Mouse (Mus musculus): Measurements from ENCODE around the gene Gm3424.
"Not testable (repeated sequence)": the region's sequence is repeated elsewhere in the genome, so short reads cannot be mapped to it uniquely, and the experiment has no call there.

Gene Gm3424

DNA sequence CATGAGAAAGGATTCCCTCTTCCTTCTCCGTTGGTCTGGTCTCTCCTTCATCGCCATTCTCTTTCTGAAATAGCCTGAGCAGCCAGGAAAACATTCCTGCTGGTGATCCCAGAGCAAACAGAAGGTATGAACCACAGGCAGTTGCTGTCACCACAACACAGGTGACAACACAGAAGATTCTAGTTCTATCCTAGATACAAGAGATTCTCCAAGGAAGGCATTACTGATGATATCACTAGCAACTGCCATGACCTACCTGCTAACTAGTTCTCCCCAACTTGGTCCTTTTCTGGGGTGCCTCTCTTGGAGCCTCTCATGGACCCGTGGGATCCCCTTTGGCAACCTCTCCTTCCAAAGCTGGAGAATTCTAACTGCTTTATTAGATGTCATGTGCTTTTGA, at the start of gene Gm3424:
TSS of gene Gm3424 (minus strand) at position 101 of the 400 bp plus-strand sequence.
- not testable (repeated sequence) for DNase-seq (ENCODE audit: low read depth, low spot score)

DNA sequence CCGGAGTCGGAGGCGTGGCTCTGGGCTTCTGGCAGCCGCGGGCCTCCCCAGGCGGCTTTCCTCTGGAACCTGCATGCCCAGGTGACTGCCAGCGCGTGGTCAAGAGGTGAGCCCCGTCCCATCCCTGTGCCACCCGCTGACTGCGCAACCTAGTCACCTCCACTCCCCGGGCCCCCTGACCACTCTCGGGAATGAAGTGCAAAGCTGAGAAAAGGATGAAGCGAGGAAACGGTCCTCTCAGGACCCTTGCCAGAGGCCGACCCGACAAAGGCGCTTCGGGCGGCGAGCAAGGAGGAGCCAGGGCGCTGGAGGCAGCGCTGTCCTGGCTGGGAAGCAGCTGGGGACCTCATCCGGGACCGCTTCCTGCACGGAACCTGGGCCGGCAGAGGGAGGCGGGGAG, 49.7 kb upstream of the Gm3424 start:
- DNase-seq (ENCODE audit: low read depth, low spot score) = not testable (repeated sequence)

DNA sequence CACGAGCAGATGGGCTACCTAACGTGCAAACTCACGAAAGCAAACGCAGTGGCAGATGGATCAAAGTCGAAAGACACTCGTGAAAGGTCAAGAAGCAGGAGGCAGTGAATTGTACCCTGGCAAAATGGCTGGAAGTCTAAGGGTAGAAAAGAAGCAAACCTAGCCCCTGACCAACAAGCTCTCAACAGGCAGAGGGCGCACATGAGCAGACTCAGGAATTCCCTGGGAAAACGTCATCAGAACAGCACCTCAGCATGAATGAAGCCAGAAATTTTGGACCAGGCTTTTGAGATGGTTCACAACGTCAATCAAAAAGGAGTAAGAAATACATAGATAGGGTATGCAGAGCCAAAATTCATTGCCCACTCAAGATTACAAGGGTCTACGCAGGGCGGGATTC, 49.0 kb upstream of the Gm3424 start:
- DNase-seq (ENCODE audit: low read depth, low spot score) = not testable (repeated sequence)

DNA sequence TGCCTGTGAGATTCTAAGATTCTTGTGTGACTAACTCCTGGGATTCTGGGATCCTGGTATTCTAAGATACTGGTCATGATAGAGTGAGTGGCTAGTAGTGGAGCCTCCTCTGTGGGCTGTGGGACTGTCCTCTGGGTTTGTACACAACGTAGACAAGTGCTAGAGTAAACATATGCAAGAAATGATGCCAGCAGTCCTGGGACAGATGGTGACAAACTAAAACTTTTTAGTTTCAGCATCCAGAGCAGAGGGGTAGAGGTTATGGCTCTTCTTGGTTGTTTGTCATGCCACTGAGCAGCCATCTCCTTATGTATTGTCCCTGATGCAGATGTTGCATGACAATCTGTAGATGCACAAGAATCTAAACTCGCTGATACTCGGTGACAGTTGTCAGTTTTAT, 25.8 kb upstream of the Gm3424 start:
- DNase-seq (ENCODE audit: low read depth, low spot score) = not testable (repeated sequence)

DNA sequence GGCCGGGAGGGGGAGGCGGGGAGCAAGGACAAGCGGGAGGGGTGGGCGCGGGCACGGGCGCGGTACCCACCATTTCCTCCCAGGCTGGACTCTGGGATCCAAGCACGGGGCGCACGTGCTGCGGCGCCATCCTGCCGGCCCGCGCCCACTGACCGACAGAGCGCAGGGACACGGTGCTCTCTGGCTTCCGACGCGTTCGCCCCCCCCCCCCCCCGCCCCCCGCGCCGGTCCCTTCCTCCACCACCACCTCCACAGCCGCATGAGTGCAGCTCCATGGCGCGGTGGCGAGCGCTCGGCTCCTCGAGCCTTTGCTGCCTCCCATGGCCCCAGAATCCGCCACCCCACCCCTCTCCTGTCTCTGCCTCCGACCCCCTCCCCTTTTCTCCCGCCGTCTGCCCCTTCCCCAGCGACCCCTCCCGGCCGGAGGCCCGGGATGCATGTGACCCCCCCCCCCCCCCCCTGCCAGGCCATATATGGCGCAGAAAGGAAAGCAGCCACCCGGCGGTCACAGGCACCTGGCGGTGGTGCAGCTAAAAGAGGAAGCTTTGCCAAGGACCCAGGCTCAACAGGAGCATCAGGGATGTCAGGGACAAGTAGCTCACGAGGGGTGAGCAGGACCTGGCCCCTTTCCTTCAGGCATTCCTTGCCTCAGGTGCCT, 17.3 kb downstream of the Gm3424 start:
- DNase-seq (ENCODE audit: low read depth, low spot score) = not testable (repeated sequence)

DNA sequence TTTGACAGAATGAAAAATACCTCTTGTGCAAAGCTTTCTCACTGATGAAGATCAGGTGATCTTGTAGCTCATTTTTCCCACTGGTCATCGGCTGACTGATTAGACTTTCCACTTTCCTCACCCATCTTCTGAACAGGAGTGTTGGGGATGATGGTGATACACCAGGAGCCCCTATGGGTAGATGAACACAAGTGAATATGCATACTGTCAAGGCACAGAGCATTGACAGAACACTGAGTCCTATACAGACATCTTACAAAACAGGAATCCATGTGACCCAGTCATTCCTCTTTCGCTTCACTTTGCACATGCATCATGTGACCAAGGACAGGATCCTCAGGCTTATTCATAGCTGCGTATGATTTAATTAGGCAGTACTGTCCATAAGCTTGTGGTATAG, 22.2 kb downstream of the Gm3424 start, which contains the start of gene Gm3383:
TSS of gene Gm3383 (minus strand) at position 101 of the 400 bp plus-strand sequence.
- not testable (repeated sequence) for DNase-seq (ENCODE audit: low read depth, low spot score)

Measured in WW6 (cell line).